Mouse (Mus musculus) erythroblast, embryonic 14.5 days (primary cell): ENCODE data around the gene Pcsk7. TPM values are rescaled to one million over a fixed set of nuclear protein-coding genes. Genes with fewer than 3 reads are reported as not detected.

Experiments
- H3K27me3 ChIP-seq: 2 replicates; pipeline ENCODE4 v1.6.1; 2012; ENCODE audit warnings: inconsistent platforms; ENCODE audit not compliant: control insufficient read depth
- H3K36me3 ChIP-seq: 2 replicates; pipeline ENCODE4 v1.6.1; 2012; ENCODE audit warnings: mild to moderate bottlenecking, inconsistent platforms; ENCODE audit not compliant: control insufficient read depth
- H3K4me1 ChIP-seq: 2 replicates; pipeline ENCODE4 v1.6.1; 2012; ENCODE audit warnings: inconsistent platforms; ENCODE audit not compliant: control insufficient read depth
- H3K4me3 ChIP-seq: replicated peaks from 2 replicates; pipeline ENCODE3; 2012; ENCODE audit warnings: moderate library complexity, mild to moderate bottlenecking, inconsistent platforms
- H3K9me3 ChIP-seq: 2 replicates; pipeline ENCODE4 v1.6.1; 2012; ENCODE audit warnings: low read length, inconsistent platforms, mixed read lengths; ENCODE audit not compliant: control insufficient read depth
- GATA1 ChIP-seq: IDR thresholded peaks from 2 replicates; pipeline ENCODE4 v1.6.1; 2012; ENCODE audit warnings: low read length, inconsistent platforms, mixed read lengths
- TAL1 ChIP-seq: IDR thresholded peaks from 3 replicates; pipeline ENCODE4 v1.6.1; 2012; ENCODE audit warnings: low read length, inconsistent platforms, mixed read lengths
- polyA plus RNA-seq: library from polyadenylated mRNA; stranded (reverse); fragments of >175 nt; gene quantifications from 2 replicates; pipeline ENCODE4 v1.2.3, GENCODE M21; 2012

Pcsk7 gene
- polyA plus RNA-seq, 1 experiment = 0.58 TPM

GRCm38 (mm10) chr9:45910995-45911394, 4.7 kb downstream of the Pcsk7 start:
- TF ChIP-seq TAL1 = no peak
- no peak for TF ChIP-seq GATA1
- peaks cover 79% of the 10 kb centered on the region for H3K36me3 ChIP-seq
- no peaks in the 10 kb centered on the region for H3K27me3 ChIP-seq
- no peak overlapping the region for H3K4me3 ChIP-seq
- H3K4me1 ChIP-seq = peaks cover 18% of the 10 kb centered on the region
- no peaks in the 10 kb centered on the region for H3K9me3 ChIP-seq

DNA sequence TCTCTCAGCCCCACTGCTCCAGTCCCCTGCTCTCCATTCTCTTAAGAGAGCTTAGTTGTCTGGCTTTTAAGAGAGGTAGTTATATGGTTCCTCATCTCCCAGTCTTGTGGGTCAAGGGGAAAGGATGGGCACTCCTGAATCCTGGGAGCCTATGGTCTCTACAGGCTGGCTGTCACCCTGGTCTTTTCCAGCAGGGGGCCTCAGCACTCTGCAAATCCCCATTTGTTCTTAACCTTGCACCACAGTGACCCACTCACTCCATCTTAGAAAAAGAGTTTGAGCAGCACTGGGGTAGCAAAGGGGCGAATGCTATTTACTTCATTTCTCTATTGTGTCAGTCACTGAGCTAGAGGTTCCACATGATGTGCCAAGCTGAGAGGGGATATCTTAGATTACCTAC, 5.4 kb downstream of the Pcsk7 start:
- no peak for TF ChIP-seq TAL1
- no peak for TF ChIP-seq GATA1
- no peaks in the 10 kb centered on the region for H3K27me3 ChIP-seq
- peaks cover 18% of the 10 kb centered on the region for H3K4me1 ChIP-seq
- peaks cover 85% of the 10 kb centered on the region for H3K36me3 ChIP-seq
- no peaks in the 10 kb centered on the region for H3K9me3 ChIP-seq
- no peak overlapping the region for H3K4me3 ChIP-seq

- TF ChIP-seq TAL1 (no peak), GATA1 (no peak)
- Histone ChIP-seq H3K27me3 (no peaks in the 10 kb centered on the region), H3K9me3 (no peaks in the 10 kb centered on the region), H3K36me3 (peaks cover 97% of the 10 kb centered on the region), H3K4me1 (no peaks in the 10 kb centered on the region), H3K4me3 (no peak overlapping the region)
Measured at GRCm38 (mm10) chr9:45915659-45916058, 9.4 kb downstream of the Pcsk7 start.

GRCm38 (mm10) chr9:45917041-45917934, 11.0 kb downstream of the Pcsk7 start:
- Histone ChIP-seq H3K9me3 (no peaks in the 10 kb centered on the region), H3K36me3 (peaks cover 92% of the 10 kb centered on the region), H3K27me3 (no peaks in the 10 kb centered on the region), H3K4me1 (no peaks in the 10 kb centered on the region), H3K4me3 (no peak overlapping the region)
- TF ChIP-seq TAL1 (no peak), GATA1 (no peak)

GRCm38 (mm10) chr9:45919895-45920294, 13.6 kb downstream of the Pcsk7 start:
- no peaks in the 10 kb centered on the region for H3K4me1 ChIP-seq

GRCm38 (mm10) chr9:45929285-45929684, 23.0 kb downstream of the Pcsk7 start:
- Histone ChIP-seq H3K4me3 (no peak overlapping the region), H3K9me3 (no peaks in the 10 kb centered on the region), H3K4me1 (no peaks in the 10 kb centered on the region; the same call in 1 of the 2 replicates), H3K27me3 (no peaks in the 10 kb centered on the region; the same call in 1 of the 2 replicates), H3K36me3 (peaks cover 59% of the 10 kb centered on the region)
- TF ChIP-seq TAL1 (no peak), GATA1 (no peak)

More at GRCm38 (mm10) chr9:45919895-45920294, 13.6 kb downstream of the Pcsk7 start:
- H3K27me3 ChIP-seq = no peaks in the 10 kb centered on the region
- no peaks in the 10 kb centered on the region for H3K9me3 ChIP-seq
- no peak overlapping the region for H3K4me3 ChIP-seq
- TF ChIP-seq TAL1 = no peak
- no peak for TF ChIP-seq GATA1
- H3K36me3 ChIP-seq = peaks cover 76% of the 10 kb centered on the region

GRCm38 (mm10) chr9:45931958-45932357, 25.7 kb downstream of the Pcsk7 start:
- no peak for TF ChIP-seq GATA1
- no peak for TF ChIP-seq TAL1

DNA sequence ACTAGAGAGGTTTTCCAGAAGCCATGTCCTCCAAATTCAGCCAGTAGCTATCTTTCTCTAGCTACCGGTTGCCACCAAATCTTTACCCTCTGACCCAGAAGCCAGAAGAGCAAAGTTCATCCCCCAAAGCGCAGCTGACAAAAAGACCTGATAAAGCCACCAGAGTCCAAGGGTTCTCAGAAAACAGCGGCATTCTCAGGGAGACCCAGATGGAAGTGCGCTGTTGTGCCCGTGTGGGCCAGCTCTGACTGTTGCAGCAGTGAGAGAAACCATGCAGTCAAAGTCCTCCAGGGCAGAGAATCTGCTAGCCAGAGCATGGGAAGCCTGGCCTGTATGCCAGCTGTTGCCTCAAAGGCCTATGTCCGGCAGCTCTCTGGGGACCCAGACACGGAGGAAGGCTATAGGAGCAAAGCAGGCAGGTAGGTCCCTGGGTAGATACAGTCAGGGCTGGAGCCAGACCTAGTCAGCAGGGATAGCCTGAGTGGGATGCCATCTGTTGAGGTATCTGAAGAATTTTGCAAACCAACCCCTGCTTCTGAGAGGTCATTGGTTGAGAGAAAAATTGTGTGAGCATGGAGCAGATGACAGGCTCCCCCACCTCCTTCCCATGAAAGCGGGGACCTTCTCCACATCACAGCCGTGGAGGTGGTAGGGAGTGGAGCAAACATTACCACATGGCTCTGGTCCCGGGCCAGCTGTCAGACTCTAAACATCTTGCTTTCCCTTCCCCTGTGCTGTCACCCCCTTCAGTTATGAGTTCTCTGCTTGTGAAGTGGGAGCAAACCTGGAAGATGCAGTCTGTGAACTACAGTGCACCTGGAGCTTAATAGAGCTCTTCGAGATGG, 26.5 kb downstream of the Pcsk7 start:
- no peak overlapping the region for H3K4me3 ChIP-seq
- no peaks in the 10 kb centered on the region for H3K9me3 ChIP-seq
- TF ChIP-seq TAL1 (no peak), GATA1 (no peak)
- H3K4me1 ChIP-seq = no peaks in the 10 kb centered on the region; the same call in 1 of the 2 replicates
- H3K27me3 ChIP-seq = peaks cover 23% of the 10 kb centered on the region
- H3K36me3 ChIP-seq = peaks cover 35% of the 10 kb centered on the region

More at GRCm38 (mm10) chr9:45931958-45932357, 25.7 kb downstream of the Pcsk7 start:
- Histone ChIP-seq H3K27me3 (peaks cover 23% of the 10 kb centered on the region), H3K36me3 (peaks cover 40% of the 10 kb centered on the region), H3K4me3 (no peak overlapping the region), H3K4me1 (no peaks in the 10 kb centered on the region; the same call in 1 of the 2 replicates), H3K9me3 (no peaks in the 10 kb centered on the region)
